Mouse (Mus musculus) lung, postnatal 10 days (tissue): ENCODE data around the gene Cd38.
A peak's percentile ranks its signal among the peaks of the same experiment; 100 is the strongest.

Source experiments
- DNase-seq: peaks from one replicate; pipeline ENCODE4 v3.0.0; 2021

The Cd38 gene

DNA sequence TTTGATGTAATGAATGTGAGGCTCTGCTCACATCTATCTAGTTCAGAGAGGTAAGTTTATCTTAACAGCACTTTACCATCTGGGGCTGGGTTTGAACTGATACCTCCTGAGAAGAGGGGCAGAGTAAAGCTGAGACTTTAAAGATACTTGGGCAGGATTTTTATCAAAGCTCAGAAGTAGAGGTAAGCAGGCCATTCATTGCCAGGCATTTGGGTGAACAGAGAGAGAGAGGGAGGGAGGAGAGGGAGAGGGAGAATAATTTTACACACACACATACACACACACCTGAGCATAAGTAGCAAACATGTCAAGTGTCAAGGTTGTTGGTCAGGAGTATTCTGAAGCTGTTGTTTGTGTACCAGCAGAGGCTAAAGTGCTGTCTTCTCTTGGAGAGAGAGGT, at the start of gene Cd38:
TSS of gene Cd38 (plus strand) at position 301 of the 400 bp plus-strand sequence.
- DNase-seq = no peak

DNA sequence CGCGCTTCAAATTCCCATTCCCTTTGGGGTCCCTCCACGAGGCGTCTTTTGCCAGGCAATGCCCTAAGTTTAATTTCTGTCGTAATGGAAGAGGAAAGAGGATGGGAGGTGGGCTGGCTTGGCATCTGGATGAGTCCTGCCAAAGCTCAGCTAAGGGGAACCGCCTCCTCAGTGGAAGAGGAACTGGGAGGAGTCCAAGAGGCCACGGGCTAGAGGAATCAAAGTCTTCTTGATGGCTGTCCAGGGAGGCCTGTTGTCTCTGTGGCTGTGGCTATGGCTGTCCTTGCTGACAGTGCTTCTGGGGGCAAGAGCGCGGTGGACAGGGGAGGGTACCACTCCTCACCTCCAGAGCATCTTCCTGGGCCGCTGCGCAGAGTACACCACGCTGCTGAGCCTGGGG, 49.7 kb upstream of the Cd38 start, which contains the start of gene Bst1:
TSS of gene Bst1 (plus strand) at position 191 of the 400 bp plus-strand sequence.
- peak; percentile 44 for DNase-seq

DNA sequence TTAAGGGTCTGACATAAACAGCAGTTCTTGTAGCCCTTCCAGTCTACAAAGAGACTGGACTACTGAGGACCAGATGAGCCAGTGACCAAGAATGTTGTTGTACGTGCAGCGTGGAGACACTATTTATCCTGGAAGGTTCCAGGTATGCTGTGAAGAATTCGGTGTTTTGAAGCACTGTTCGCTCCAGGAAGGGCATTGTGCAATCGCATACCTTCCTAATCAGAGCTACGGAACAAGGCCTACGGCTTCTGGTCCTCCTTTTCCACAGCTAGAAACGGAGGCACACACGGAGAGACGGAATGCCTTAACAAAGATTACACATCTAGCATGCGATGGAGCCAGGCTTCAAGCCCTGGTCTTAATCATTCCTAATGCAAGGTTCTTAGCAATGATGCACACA, 47.6 kb upstream of the Cd38 start:
- peak; percentile 34 for DNase-seq

DNA sequence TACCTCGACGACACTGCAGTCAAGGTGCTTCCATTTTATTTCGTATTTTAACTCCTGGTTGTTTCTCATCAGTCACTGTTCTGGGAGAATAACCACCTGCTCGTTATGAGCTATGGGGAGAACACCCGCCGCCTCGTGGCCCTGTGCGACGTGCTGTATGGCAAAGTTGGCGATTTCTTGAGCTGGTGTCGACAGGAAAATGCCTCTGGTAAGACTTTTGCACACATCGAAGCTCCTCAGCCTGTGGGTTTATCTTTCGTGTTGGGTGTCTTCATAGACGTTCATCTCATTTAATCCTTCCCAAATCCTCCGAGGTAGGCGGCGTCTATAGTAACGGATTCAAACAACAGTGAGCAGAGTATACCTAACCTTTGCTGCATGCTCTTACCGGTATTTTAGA, 46.8 kb upstream of the Cd38 start, which contains the start of gene Fbxl5:
TSS of gene Fbxl5 (minus strand) at position 101 of the 400 bp plus-strand sequence.
- DNase-seq = no peak

DNA sequence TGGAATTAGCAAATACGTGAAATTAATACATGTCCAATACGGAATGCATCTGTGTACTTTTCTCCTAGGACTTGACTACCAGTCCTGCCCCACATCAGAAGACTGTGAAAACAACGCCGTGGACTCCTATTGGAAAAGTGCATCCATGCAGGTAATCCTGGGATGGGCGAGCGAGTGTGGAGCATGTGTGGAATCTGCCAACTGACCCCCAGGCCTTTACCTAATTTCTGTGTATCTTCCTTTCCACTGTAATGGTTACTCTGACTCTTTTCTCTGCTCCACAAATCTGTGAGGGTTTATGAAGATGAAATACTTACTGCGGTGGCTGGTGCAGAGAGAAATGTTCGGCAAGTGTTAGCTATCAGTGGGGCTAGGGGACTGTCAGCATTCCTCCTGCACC, 46.2 kb upstream of the Cd38 start:
- DNase-seq = no peak

DNA sequence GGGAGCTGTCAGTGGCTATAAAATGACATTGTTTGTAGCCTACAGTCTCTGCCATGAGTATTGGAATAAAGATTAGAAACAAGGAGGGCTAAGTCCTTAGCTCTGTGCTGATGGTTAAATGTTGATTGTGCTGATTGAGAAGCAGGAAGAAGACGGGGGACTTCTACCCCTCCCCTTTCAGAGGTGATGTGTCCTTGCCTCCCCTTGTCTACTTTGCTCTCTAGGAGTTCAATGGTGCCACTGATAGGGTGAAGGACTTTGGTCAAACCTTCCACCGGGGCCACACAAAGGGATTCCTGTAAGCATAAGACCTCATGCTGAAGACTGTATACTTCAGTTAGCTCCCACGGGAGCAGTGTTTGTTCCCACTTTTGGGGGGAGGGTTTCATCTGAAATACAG, 45.5 kb upstream of the Cd38 start:
- DNase-seq = no peak

DNA sequence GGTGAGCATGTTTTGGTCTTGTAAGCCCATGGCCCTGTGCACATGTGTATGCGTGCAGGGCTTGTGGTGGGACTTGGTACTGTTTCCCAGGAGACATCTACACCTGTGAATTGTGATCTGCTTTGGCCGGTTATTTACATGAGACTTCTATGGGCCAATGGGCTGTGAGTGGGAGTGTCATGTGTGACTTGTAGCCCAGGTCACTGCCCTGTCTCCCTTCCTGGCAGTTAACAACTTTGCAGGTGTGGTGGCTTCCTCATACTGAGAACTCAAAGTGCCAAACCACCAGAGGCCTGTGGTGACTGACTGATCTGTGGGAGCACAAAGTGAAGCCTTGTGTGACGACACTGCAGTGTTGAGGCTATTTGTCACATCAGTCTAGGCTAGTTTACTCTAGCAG, 43.8 kb upstream of the Cd38 start:
- peak; percentile 13 for DNase-seq

DNA sequence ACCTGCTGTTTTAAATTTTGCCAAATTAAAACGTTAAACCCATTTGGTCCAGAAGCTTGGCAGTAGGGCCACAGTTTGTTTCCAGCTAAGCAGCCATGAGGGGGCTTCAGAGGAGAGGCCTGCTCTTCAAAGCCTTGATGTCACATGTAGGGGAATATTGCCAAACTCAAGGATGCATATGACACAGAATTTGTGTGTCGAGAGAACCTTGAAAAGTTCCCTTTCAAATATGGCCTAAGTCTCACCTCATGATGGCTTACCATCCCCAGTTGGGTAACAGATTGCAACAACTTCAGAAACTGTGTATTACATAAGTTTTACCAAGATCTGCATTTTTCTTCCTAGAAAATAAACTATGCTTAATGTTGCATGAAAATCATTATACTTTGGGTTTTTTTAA, 41.5 kb upstream of the Cd38 start:
- DNase-seq = no peak

DNA sequence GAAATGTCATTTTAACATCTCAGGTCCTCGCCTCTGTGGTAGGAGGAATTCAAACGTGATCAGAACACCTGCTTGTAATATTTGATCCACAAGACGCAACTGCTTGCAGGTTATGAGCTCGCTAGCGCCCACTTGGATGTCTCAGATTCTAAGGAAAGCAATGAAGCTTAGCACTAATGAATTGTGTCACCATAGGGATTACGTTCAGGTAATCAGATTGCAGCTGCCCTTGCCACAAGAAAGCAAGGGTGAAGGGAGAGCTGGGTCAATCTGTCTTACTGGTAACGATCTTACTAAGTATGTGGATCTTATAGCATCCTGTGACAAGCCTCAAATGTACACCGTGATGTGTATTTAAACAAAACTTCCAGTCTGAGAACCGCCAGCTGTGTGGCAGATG, 41.0 kb upstream of the Cd38 start:
- DNase-seq = no peak

DNA sequence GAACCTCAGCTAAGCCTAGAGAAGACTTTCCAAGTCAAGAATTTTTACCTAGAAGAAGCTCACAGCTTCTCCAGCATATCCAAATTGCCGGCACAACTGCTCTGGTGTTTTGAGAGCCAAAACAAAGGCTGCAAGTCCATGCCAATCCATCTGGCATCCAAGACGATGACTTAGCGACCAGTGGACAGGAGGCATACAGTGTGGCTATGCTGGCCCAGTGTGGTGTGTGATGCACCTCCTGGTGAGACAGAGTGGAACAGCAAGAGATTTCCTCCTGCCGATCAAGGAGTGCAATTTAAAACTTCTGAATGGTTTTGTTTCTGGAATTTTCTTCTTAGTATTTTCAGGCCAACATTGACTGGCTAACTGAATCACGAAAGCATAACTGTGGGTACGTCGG, 31.8 kb upstream of the Cd38 start:
- DNase-seq = peak; percentile 45

DNA sequence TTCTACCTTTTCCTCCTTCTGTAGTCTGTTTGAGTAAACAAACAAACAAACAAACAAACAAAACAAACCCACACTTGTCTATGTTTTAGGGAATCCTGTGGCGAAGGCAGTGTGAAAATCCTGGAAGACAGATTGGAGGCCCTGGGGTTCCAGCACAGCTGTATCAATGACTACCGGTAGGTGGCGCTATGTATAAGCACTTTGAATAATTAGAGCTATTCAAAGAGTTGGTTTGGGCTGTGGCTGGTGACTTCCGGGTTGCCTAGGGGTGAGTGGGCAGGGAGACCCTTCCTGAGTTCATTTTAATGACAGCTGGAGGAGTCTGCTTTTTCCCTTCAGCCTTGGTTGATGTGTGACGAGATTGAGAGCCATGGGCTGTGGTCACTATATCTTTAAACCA, 31.0 kb upstream of the Cd38 start:
- DNase-seq = peak; percentile 66

DNA sequence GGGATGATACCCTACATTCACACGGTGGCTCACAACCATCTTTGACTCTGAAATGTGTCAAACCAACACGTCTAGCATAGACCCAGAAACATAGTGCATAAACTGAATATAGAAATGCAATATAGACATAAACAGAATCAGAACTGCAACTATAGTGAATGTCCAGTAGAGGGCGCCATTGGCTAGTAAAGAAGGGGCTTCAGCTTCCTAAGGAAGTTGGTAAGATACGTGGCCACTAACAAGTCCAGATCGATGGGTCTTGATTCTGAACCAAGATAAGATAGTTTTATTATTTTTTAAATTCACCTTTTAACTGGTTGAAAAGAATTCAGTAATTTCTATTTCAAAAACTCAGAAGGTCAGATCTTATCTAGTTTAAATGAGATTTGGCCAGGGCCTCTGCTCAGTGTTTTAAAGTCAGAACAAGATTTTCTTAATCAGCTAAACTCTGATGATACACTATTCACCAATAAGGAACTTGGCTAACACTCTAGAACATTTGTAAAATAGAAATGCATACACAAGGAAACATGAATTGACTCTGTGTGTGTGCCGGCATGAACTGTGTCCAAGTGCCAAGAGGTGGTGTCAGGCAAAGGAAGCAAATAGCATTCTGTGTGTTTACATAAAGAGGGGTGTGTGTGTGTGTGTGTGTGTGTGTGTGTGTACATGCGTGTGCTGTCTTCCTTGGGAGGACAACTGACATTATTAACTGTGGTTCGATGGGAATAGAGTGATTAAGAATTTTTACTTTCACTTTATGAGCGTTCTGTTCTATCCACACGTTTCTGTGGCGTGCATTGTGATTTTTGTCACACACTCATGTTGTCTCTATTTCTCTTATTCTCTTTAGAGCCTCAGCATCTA, 27.0 kb upstream of the Cd38 start:
- peak; percentile 76 for DNase-seq

DNA sequence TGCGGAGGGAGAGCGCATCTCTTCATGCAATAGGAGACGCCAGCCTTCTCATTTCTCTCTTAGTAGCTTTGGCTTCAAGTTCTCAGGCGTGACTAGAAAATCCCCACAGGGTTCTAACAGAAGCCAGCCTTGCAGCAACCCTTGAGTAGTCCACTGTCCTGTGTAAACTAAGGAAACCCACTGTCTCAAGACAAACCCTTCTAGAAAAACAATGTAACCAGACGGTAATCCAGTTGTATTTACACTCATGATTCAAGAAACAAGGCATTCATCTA, 26.4 kb upstream of the Cd38 start:
- peak; percentile 11 for DNase-seq

DNA sequence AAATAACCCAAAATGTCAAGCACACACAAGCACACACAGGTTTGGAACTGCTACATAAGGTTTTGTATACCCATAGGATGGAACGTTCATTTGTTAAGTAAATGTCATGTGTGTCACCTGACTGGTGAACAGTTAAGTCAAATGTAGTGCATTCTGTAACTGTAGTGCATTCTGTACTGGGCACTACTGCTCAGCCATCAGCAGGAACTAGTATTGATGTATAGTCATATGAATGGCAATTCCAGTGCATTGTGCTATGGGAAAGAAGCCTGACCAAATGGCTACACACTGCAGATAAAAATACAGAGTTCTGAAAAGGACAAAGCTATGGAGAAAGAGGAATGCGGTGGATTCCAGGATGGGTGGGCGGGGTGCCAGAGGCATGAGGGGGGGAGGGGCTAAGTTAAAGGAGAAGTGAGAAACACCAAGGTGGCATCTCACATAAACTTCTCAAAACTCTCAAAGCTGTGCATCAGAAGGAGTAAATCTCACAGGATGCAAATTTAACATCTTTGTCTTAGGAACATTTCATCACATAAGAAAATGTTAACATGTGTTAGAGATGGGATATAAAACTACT, 25.7 kb upstream of the Cd38 start:
- no peak for DNase-seq

DNA sequence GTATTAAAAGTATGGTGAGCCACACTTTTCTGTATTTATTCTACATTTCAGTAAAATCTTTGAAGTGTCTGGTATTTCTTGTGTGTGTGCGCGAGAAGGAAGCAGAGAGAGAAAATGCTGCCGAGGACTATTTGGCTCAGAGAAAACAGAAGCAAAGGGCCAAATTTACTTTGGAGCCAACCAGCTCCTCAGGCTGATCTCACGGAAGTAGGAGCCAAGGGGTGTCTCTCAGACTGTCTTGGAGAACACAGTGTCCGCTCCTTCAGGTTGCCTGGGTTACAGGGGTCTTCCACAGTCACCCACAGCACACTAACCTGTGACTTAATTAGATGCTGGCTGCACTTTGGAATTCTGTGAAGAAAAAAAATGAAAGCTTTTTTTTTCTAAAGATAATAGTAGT, 23.3 kb upstream of the Cd38 start:
- no peak for DNase-seq

DNA sequence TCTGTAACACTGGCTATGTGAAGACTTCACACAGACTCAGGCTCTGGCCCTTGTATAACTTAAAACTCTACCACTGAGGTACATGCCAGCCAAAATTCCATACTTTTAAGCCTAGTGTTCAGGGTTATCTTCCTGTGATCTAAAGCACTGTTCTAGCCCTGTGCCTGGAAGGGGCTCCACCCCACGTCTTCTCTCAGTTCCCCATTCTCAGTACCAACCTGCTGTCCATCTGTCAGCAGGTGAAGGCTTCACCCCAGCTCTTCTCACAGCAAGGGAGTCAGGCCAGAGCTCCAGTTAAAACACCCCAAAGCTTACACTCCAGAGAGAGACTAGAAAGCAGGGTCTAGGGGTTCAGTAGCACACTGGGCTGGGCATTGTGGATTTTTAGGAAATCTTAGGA, 22.7 kb upstream of the Cd38 start:
- no peak for DNase-seq

DNA sequence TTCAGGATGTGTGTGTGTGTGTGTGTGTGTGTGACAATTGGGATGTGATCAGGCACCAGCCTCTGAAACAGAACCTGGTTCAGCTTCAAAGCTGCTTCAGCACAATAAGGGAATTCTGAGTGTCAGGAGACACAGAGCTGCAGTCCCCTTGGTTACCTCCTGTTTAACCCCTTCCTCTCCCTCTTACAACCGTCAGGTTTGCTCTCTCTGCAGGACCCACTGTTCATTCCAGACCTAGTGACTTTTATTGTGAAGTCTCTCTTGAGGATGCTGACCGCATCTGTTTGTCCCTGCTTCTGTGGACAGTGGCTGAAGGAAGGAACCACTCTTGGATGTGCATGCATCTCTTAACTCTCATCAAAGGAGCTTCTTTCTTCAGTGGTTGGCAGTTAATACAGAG, 22.1 kb upstream of the Cd38 start:
- peak; percentile 46 for DNase-seq

DNA sequence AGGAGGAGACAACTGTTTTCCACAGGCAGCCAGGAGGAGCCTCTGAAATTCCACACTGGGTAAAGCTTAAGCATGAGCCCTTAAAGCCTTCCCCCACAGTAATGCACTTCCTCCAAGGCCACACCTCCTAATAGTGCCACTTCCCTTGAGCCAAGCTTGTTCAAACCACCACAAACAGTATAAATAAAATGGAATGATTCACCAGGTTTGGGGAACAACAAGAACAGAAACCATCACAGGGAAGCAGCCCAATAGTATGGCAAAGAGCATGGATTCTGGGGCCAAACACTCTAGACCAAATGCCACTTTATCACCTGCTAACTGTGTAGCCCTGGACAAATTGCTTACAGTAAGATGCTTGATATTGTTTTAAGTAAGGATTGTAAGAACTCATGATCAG, 20.8 kb upstream of the Cd38 start:
- no peak for DNase-seq

DNA sequence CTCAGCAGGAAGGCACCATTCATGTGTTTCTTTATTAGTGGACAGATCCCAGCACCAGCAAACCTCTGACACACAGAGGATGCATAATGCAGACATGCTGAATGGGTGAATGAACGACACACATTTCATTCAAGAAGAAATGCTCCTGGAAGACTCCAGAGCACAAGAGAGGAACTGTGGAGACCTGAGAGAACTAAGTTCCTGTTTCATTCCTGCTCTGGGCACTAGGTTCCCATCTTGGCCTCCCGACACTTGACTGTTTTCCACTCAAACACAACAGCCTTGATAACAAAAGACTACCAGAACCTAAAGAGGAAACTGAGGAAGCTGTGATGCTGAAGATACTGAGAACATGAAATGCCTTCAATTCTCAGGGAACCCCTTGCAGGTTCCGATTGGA, 20.1 kb upstream of the Cd38 start:
- DNase-seq = no peak

DNA sequence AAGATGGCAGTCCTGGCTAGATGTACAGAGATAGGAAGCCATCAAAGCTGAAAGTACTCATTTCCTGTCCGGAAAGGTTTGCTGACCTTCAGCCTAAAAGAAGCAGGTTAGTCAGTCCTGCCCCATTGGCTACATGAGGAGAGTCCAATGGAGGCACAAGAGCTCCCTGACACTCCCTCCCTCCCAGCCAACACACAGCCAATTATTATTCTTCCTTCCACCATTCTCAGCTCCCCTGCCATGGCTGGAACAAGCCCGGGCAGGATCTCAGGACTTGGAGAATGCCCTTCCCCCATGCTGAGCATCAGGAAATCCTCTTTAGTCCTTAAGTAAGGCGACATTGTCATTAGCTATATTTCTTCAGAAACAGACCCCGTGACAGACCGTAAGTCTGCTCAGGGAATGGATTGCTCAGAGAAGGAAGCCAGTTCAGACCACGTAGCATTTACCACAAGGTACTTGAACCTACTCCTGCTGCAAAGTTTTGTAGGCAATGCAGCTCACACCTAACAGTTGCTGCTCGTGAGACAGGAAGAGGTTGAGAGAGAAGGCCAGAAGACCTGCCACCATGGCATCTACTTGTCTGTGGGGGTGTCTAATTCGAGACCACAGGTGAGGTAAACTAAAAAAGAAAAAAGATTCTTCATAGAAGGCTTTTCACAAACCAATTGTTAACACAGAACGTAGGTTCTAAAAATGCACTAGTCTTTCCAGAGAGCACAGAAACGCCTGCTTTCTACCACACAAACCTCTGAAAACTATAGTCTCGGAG, 15.1 kb upstream of the Cd38 start:
- DNase-seq = peak; percentile 36

DNA sequence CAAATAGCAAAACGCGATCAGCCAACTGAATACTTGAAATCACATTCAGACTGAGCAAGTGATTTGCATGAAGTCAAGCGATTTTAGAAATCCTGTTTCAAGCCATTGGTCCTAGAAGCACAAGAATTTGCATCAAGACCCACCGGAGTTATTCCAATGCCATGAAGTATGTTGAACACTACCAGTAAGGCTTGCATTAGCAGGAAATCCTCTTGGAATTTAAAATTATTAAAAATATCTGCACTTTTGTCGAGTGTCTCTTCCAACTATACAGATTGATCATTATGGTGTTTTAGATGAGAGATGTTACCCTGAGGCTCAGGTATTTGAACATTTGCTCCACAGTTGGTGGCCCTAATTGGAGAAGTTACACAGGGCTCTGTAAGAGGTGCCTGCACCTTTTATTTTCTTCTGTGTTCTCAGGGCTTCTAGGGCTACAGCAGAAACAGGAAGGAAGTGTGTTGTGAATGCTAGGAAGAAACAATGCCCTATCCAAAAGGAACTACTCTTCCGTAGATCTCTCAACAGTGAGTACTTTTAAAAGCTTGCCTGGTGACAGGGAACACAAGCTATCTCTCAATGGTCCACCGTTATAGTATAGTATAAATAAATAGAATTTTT, 14.4 kb upstream of the Cd38 start:
- DNase-seq = no peak

DNA sequence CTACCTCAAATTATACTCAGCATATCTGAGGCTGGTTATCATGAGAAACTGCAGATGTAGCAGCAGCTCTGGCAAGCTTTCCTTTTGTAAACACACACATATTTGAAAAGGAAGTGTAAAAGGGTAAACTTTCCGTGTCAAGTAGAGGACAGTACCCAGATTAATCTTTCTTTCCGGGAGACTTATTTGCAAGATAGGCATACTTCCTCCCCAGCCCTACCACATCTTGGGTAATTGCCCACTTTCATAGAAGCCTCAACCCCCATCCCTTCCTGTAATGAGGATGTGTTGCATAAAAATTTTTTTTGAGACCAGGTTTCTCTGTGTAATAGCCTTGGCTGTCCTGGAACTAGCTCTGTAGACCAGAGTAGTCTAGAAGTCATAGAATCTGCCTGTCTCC, 12.6 kb upstream of the Cd38 start:
- DNase-seq = peak; percentile 60

DNA sequence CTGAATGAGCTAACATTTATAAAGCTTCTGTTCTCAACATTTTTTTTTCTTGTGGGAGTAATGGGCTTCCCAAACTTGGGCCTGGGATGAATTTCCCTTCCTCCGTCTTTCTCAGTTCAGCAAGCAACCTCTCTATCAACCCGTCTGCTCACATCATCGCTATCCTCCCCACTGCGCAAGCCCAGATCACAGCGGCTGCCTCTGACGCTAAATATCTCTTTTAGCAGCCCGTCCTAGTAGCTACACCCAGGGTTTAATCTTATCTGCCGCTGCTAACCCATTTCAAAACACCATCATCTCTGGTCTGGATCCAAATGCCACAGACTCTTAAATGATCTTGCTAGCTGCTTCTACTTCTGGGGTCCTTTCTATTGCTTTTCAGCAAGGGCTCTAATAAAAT, 8.7 kb upstream of the Cd38 start:
- DNase-seq = no peak

DNA sequence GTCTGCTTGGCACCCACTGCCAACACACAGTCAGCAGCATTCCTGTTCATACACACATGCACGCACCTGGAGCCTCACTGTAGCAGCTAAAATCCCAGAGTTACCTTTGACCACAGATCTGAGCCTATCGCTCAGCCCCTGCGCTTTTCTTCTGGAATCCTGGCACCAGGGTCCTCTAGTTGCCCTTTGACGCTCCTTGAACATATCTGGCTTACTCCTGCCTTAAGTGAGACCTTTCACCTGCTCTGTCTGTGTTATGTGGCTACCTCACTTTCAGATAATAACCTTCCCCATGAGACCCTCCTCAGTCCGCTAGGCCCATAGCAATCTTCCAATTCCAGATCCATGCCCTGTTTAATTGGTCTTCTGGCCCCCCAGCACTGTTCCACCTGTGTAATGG, 8.3 kb upstream of the Cd38 start:
- DNase-seq = no peak
